Mouse (Mus musculus) megakaryocyte, adult 5-6 weeks (primary cell): ENCODE data around the gene Keg1. TPM values are rescaled to one million over a fixed set of nuclear protein-coding genes. Genes with fewer than 3 reads are reported as not detected.

Source experiments
- ATAC-seq: 2 replicates; pipeline ENCODE4 v1.8.0; 2016; ENCODE audit warnings: mild to moderate bottlenecking, inconsistent platforms; ENCODE audit not compliant: poor library complexity, severe bottlenecking
- total RNA-seq, 2 experiments: library from RNA; stranded (forward) in 1 of 2; stranded (reverse) in 1 of 2; fragments of 153-499, 151-499 nt in 1 of 2; fragments of 221-1000, 200-1000 nt in 1 of 2; gene quantifications; 2 replicates each; pipeline versions ENCODE4 v1.2.3 to v1.2.4; 2015 to 2017

The Keg1 gene
- total RNA-seq, 2 experiments from 2014 or later, result not detected

GRCm38 (mm10) chr19:12762212-12763130 is 66.9 kb downstream of the Keg1 start:
- ATAC-seq, result 0 out of 2 replicates have a peak, but pooled peaks have one; percentile 15

DNA sequence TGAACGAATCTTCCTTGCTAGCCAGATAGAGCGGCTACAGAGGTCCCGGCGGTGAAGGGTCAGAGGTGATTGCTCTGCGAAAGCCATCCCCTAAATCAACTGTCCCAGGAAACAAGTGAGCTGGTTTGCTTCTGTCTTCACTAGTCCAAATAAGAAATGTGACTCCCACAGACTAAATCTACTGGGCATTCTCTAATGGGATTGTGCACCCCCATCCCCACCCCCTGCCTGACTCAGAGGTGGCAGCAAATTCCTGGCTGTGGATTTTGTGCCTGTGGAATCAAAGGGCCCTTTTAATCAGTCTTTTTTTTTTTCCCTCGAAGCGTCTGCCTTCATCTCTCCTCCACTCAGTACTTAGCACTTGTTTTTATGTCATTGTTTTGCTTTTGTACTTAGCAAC is 69.7 kb downstream of the Keg1 start, which contains the start of gene Cntf:
Cntf (minus strand) TSS at position 325 of the 400 bp plus-strand sequence.
- no peak for ATAC-seq

Other genes starting within 250 kb of the Keg1 start
- gene Mpeg1, start 235.0 kb upstream of the Keg1 start, total RNA-seq (2015), result 1,084 and 1,137 TPM in 2 replicates
- gene Mpeg1, start 235.0 kb upstream of the Keg1 start, total RNA-seq (2017), result 543 and 663 TPM in 2 replicates
- 7.3 and 9.9 TPM in 2 replicates for gene Dtx4, start 194.3 kb upstream of the Keg1 start, total RNA-seq (2015)
- 8.3 and 9.0 TPM in 2 replicates for gene Dtx4, start 194.3 kb upstream of the Keg1 start, total RNA-seq (2017)
- gene Fam111a, start 150.0 kb upstream of the Keg1 start, total RNA-seq (2015), result 308 and 344 TPM in 2 replicates
- gene Fam111a, start 150.0 kb upstream of the Keg1 start, total RNA-seq (2017), result 409 TPM in 2 replicates
- not detected in 2 replicates for gene Gm4952, start 95.8 kb upstream of the Keg1 start, total RNA-seq (2015)
- gene Gm4952, start 95.8 kb upstream of the Keg1 start, total RNA-seq (2017), result not detected in 2 replicates
- not detected in 2 replicates for gene Glyat, start 62.5 kb upstream of the Keg1 start, total RNA-seq (2015)
- gene Glyat, start 62.5 kb upstream of the Keg1 start, total RNA-seq (2017), result not detected in 2 replicates
- not detected in 2 replicates for gene Olfr1442, start 25.3 kb upstream of the Keg1 start, total RNA-seq (2015)
- gene Olfr1442, start 25.3 kb upstream of the Keg1 start, total RNA-seq (2017), result not detected in 2 replicates
- gene Olfr1443, start 17.7 kb upstream of the Keg1 start, total RNA-seq (2015), result not detected in 2 replicates
- gene Olfr1443, start 17.7 kb upstream of the Keg1 start, total RNA-seq (2017), result not detected in 2 replicates
- 4.1 and 5.0 TPM in 2 replicates for gene Cntf, start 69.8 kb downstream of the Keg1 start, total RNA-seq (2015)
- gene Cntf, start 69.8 kb downstream of the Keg1 start, total RNA-seq (2017), result 1.5 and 2.5 TPM in 2 replicates
- 56.9 and 61.3 TPM in 2 replicates for gene Zfp91, start 100.3 kb downstream of the Keg1 start, total RNA-seq (2015)
- gene Zfp91, start 100.3 kb downstream of the Keg1 start, total RNA-seq (2017), result 72.9 and 88.1 TPM in 2 replicates
- 29.7 and 33.0 TPM in 2 replicates for gene Lpxn, start 100.4 kb downstream of the Keg1 start, total RNA-seq (2015)
- 26.4 and 27.2 TPM in 2 replicates for gene Lpxn, start 100.4 kb downstream of the Keg1 start, total RNA-seq (2017)
- gene Gm5244, start 150.9 kb downstream of the Keg1 start, total RNA-seq (2015), result not detected in 2 replicates
- gene Gm5244, start 150.9 kb downstream of the Keg1 start, total RNA-seq (2017), result not detected in 2 replicates
- 0.62 TPM in 1 of 2 replicates, not detected in the other for gene Olfr1444, start 161.5 kb downstream of the Keg1 start, total RNA-seq (2015)
- 0.44 TPM in 1 of 2 replicates, not detected in the other for gene Olfr1444, start 161.5 kb downstream of the Keg1 start, total RNA-seq (2017)
- gene Olfr1445, start 188.1 kb downstream of the Keg1 start, total RNA-seq (2015), result not detected in 2 replicates
- gene Olfr1445, start 188.1 kb downstream of the Keg1 start, total RNA-seq (2017), result not detected in 2 replicates
- not detected in 2 replicates for gene Olfr1446, start 197.7 kb downstream of the Keg1 start, total RNA-seq (2015)
- not detected in 2 replicates for gene Olfr1446, start 197.7 kb downstream of the Keg1 start, total RNA-seq (2017)
- not detected in 2 replicates for gene Olfr1447, start 208.0 kb downstream of the Keg1 start, total RNA-seq (2015)
- gene Olfr1447, start 208.0 kb downstream of the Keg1 start, total RNA-seq (2017), result not detected in 2 replicates
- gene Olfr1448, start 228.6 kb downstream of the Keg1 start, total RNA-seq (2015), result not detected in 2 replicates
- not detected in 2 replicates for gene Olfr1448, start 228.6 kb downstream of the Keg1 start, total RNA-seq (2017)
- gene Olfr1449, start 235.1 kb downstream of the Keg1 start, total RNA-seq (2015), result not detected in 2 replicates
- gene Olfr1449, start 235.1 kb downstream of the Keg1 start, total RNA-seq (2017), result not detected in 2 replicates